Mouse (Mus musculus): Measurements from ENCODE around the gene Cd22. TPM values are rescaled to one million over a fixed set of nuclear protein-coding genes. Genes with fewer than 3 reads are reported as not detected.
"Not testable (repeated sequence)": the region's sequence is repeated elsewhere in the genome, so short reads cannot be mapped to it uniquely, and the experiment has no call there.

Cd22 gene
- total RNA-seq, 4 experiments from 2014 or later = 0.52 to 1.0 (median 0.71) TPM

GRCm38 (mm10) chr7:30861464-30861863 lies 18.7 kb downstream of the Cd22 start, which contains the start of gene Ffar1:
Ffar1 (minus strand) TSS chr7:30861564.
- DNase-seq (ENCODE audit: low spot score) = no peak

- DNase-seq (ENCODE audit: low spot score) = no peak
These were observed 20.3 kb downstream of the Cd22 start for GRCm38 (mm10) chr7:30859635-30860402.

- DNase-seq (ENCODE audit: low spot score) = peak; percentile 28
These were observed 20.9 kb downstream of the Cd22 start for GRCm38 (mm10) chr7:30859290-30859634.

GRCm38 (mm10) chr7:30857746-30858145 lies 22.4 kb downstream of the Cd22 start:
- DNase-seq (ENCODE audit: low spot score) = no peak

GRCm38 (mm10) chr7:30856078-30856477 lies 24.1 kb downstream of the Cd22 start, which contains the start of gene Ffar3:
Ffar3 (minus strand) TSS chr7:30856178.
- DNase-seq (ENCODE audit: low spot score) = no peak

GRCm38 (mm10) chr7:30851421-30851820 lies 28.7 kb downstream of the Cd22 start:
- no peak for DNase-seq (ENCODE audit: low spot score)

GRCm38 (mm10) chr7:30847934-30848333 lies 32.2 kb downstream of the Cd22 start:
- DNase-seq (ENCODE audit: low spot score) = no peak

- no peak for DNase-seq (ENCODE audit: low spot score)
These were observed 32.8 kb downstream of the Cd22 start for GRCm38 (mm10) chr7:30847386-30847785.

- DNase-seq (ENCODE audit: low spot score) = no peak
These were observed 33.6 kb downstream of the Cd22 start for GRCm38 (mm10) chr7:30846505-30847053.

- DNase-seq (ENCODE audit: low spot score) = no peak
These were observed 35.4 kb downstream of the Cd22 start for GRCm38 (mm10) chr7:30844676-30845297.

- DNase-seq (ENCODE audit: low spot score) = no peak
These were observed 38.0 kb downstream of the Cd22 start for GRCm38 (mm10) chr7:30842092-30842491.

- DNase-seq (ENCODE audit: low spot score) = no peak
These were observed 38.8 kb downstream of the Cd22 start for GRCm38 (mm10) chr7:30841379-30841778.

- no peak for DNase-seq (ENCODE audit: low spot score)
These were observed 39.8 kb downstream of the Cd22 start for GRCm38 (mm10) chr7:30840306-30840705.

GRCm38 (mm10) chr7:30837277-30837676 lies 42.9 kb downstream of the Cd22 start:
- no peak for DNase-seq (ENCODE audit: low spot score)

- not testable (repeated sequence) for DNase-seq (ENCODE audit: low spot score)
These were observed 47.5 kb downstream of the Cd22 start for GRCm38 (mm10) chr7:30832684-30833083.

- DNase-seq (ENCODE audit: low spot score) = no peak
These were observed 47.9 kb downstream of the Cd22 start for GRCm38 (mm10) chr7:30832261-30832660.

- DNase-seq (ENCODE audit: low spot score) = no peak
These were observed 50.7 kb downstream of the Cd22 start for GRCm38 (mm10) chr7:30829428-30829827.

GRCm38 (mm10) chr7:30828871-30829270 lies 51.3 kb downstream of the Cd22 start:
- not testable (repeated sequence) for DNase-seq (ENCODE audit: low spot score)

GRCm38 (mm10) chr7:30826660-30827059 lies 53.5 kb downstream of the Cd22 start:
- DNase-seq (ENCODE audit: low spot score) = no peak

- no peak for DNase-seq (ENCODE audit: low spot score)
These were observed 55.8 kb downstream of the Cd22 start for GRCm38 (mm10) chr7:30824306-30824705.

GRCm38 (mm10) chr7:30823675-30824074 lies 56.5 kb downstream of the Cd22 start, which contains the start of gene Ffar2:
Ffar2 (minus strand) TSS chr7:30823775.
- DNase-seq (ENCODE audit: low spot score) = no peak

GRCm38 (mm10) chr7:30821532-30821931 lies 58.6 kb downstream of the Cd22 start:
- DNase-seq (ENCODE audit: low spot score) = no peak
